Mouse (Mus musculus) CH12.LX (cell line): ENCODE measurements around the gene Rassf5. TPM values are rescaled to one million over a fixed set of nuclear protein-coding genes. Genes with fewer than 3 reads are reported as not detected.

Experiments
- DNase-seq: peaks from one replicate; pipeline ENCODE4 v3.0.0-alpha.2; 2013; ENCODE audit errors: extremely low read depth
- H3K27ac ChIP-seq: 2 replicates; pipeline ENCODE4 v1.5.1; 2012; ENCODE audit warnings: low read depth, mild to moderate bottlenecking, control low read depth, moderate library complexity; ENCODE audit not compliant: insufficient read depth
- H3K27me3 ChIP-seq: replicated peaks from 2 replicates; pipeline ENCODE3; 2012; ENCODE audit warnings: inconsistent platforms
- H3K36me3 ChIP-seq, 2 experiments: replicated peaks in 1 of 2; 2 replicates each; pipeline versions ENCODE3 to v1.6.1; 2012; ENCODE audit warnings: inconsistent platforms in 1 of 2, low read length in 1 of 2, mild to moderate bottlenecking in 1 of 2, mixed read lengths in 1 of 2, moderate library complexity in 1 of 2; ENCODE audit not compliant: control insufficient read depth in 1 of 2, insufficient read depth in 1 of 2
- H3K4me1 ChIP-seq, 2 experiments: 2 replicates each; pipeline ENCODE4 v1.6.1; 2012; ENCODE audit warnings: inconsistent platforms in 1 of 2, moderate library complexity in 1 of 2; ENCODE audit not compliant: insufficient read depth in 2 of 2, control insufficient read depth in 1 of 2
- H3K4me2 ChIP-seq: 2 replicates; pipeline ENCODE4 v1.6.1; 2012; ENCODE audit warnings: low read depth, mild to moderate bottlenecking, control low read depth; ENCODE audit not compliant: poor library complexity, insufficient read depth, severe bottlenecking
- H3K4me3 ChIP-seq, 3 experiments: fragments of 150-350 bp in 1 of 3; sonication (generic) in 1 of 3; replicated peaks in 1 of 3; 2 replicates each; pipeline versions ENCODE3 to v1.5.1; 2011 to 2012; ENCODE audit warnings: low read depth in 2 of 3, low read length in 2 of 3, mild to moderate bottlenecking in 2 of 3, moderate library complexity in 2 of 3, control low read depth in 1 of 3, improper control_type of control experiment in 1 of 3, inconsistent platforms in 1 of 3, mixed read lengths in 1 of 3; ENCODE audit not compliant: poor library complexity in 1 of 3
- H3K79me2 ChIP-seq: replicated peaks from 2 replicates; pipeline ENCODE4 v1.6.1; 2012; ENCODE audit warnings: mild to moderate bottlenecking, moderate library complexity; ENCODE audit not compliant: control insufficient read depth, poor library complexity, insufficient read depth, severe bottlenecking; ENCODE audit errors: extremely low read depth
- H3K9ac ChIP-seq: 2 replicates; pipeline ENCODE4 v1.6.1; 2012; ENCODE audit warnings: low read depth, mild to moderate bottlenecking, control low read depth, moderate library complexity; ENCODE audit not compliant: insufficient read depth
- H3K9me3 ChIP-seq: replicated peaks from 2 replicates; pipeline ENCODE3; 2012; ENCODE audit warnings: low read length, inconsistent platforms, mixed read lengths
- BHLHE40 ChIP-seq: IDR thresholded peaks from 2 replicates; pipeline ENCODE4 v1.6.1; 2011; ENCODE audit warnings: mild to moderate bottlenecking, low read depth, low read length, improper control_type of control experiment
- CHD1 ChIP-seq: IDR thresholded peaks from 2 replicates; pipeline ENCODE4 v1.6.1; 2012; ENCODE audit warnings: low read depth, low read length, improper control_type of control experiment, inconsistent platforms
- ELF1 ChIP-seq: IDR thresholded peaks from 2 replicates; pipeline ENCODE4 v1.6.1; 2014; ENCODE audit warnings: low read depth, mild to moderate bottlenecking, inconsistent platforms, low read length, improper control_type of control experiment
- EP300 ChIP-seq: IDR thresholded peaks from 2 replicates; pipeline ENCODE4 v1.6.1; 2011; ENCODE audit warnings: low read length, improper control_type of control experiment
- ETS1 ChIP-seq: conservative IDR thresholded peaks from 2 replicates; pipeline ENCODE4 v1.6.1; 2012; ENCODE audit warnings: low read depth, mild to moderate bottlenecking, inconsistent platforms, low read length, improper control_type of control experiment, moderate library complexity
- GABPA ChIP-seq: IDR thresholded peaks from 2 replicates; pipeline ENCODE4 v1.6.1; 2012; ENCODE audit warnings: low read depth, low read length, improper control_type of control experiment, inconsistent platforms; ENCODE audit not compliant: insufficient replicate concordance
- MAX ChIP-seq: IDR thresholded peaks from 2 replicates; pipeline ENCODE4 v1.6.1; 2011; ENCODE audit warnings: low read length, improper control_type of control experiment
- MAZ ChIP-seq: IDR thresholded peaks from 2 replicates; pipeline ENCODE4 v1.6.1; 2012; ENCODE audit warnings: low read depth, mild to moderate bottlenecking, inconsistent platforms, low read length, improper control_type of control experiment, moderate library complexity
- MXI1 ChIP-seq: IDR thresholded peaks from 2 replicates; pipeline ENCODE4 v1.6.1; 2011; ENCODE audit warnings: mild to moderate bottlenecking, low read depth, low read length, improper control_type of control experiment
- PAX5 ChIP-seq: IDR thresholded peaks from 2 replicates; pipeline ENCODE4 v1.6.1; 2012; ENCODE audit warnings: low read length, inconsistent platforms, mixed read lengths
- RCOR1 ChIP-seq: conservative IDR thresholded peaks from 2 replicates; pipeline ENCODE4 v1.6.1; 2012; ENCODE audit warnings: low read depth, mild to moderate bottlenecking, inconsistent platforms, low read length, improper control_type of control experiment
- SIN3A ChIP-seq: IDR thresholded peaks from 2 replicates; pipeline ENCODE4 v1.6.1; 2012; ENCODE audit warnings: low read length, improper control_type of control experiment, inconsistent platforms
- SMC3 ChIP-seq: IDR thresholded peaks from 2 replicates; pipeline ENCODE4 v1.6.1; 2011; ENCODE audit warnings: low read depth, low read length, improper control_type of control experiment
- USF1 ChIP-seq: IDR thresholded peaks from 2 replicates; pipeline ENCODE4 v1.6.1; 2014; ENCODE audit warnings: low read depth, mild to moderate bottlenecking, inconsistent platforms, low read length, improper control_type of control experiment
- USF2 ChIP-seq: conservative IDR thresholded peaks from 2 replicates; pipeline ENCODE4 v1.6.1; 2011; ENCODE audit warnings: low read depth, low read length, improper control_type of control experiment
- ZKSCAN1 ChIP-seq: IDR thresholded peaks from 2 replicates; pipeline ENCODE4 v1.6.1; 2012; ENCODE audit warnings: low read depth, inconsistent platforms, low read length, improper control_type of control experiment, borderline replicate concordance
- ZNF384 ChIP-seq: IDR thresholded peaks from 2 replicates; pipeline ENCODE4 v1.6.1; 2012; ENCODE audit warnings: low read depth, low read length, improper control_type of control experiment, inconsistent platforms
- dilution Hi-C: fragments of 300-500 bp; cut with MboI; formaldehyde crosslinking; loops from 2 replicates; pipeline ENCODE4 v1.14.3; 2020; ENCODE audit warnings: low sequenced_read_pairs; ENCODE audit not compliant: extremely low pct_unique_long_range_greater_than_20kb, extremely low pct_ligation_motif_present
- in situ Hi-C: fragments of 300-500 bp; cut with MboI; formaldehyde crosslinking; loops from 3 replicates; pipeline ENCODE4 v1.14.3; 2019; ENCODE audit warnings: low sequenced_read_pairs, low pct_ligation_motif_present, low pct_unique_long_range_greater_than_20kb, mixed read lengths
- polyA plus RNA-seq: library from polyadenylated mRNA; unstranded; fragments of >175 nt; gene quantifications from 2 replicates; pipeline ENCODE4 v1.2.1, GENCODE M21; 2012; ENCODE audit warnings: low read depth; ENCODE audit not compliant: insufficient read length
- total RNA-seq, 2 experiments: library from RNA; depleted of rRNA; stranded (reverse); fragments of 300-350 nt in 1 of 2; fragments of >200 nt in 1 of 2; gene quantifications; 2 replicates each; pipeline ENCODE4 v1.2.3; 2012 to 2014

The Rassf5 gene
- total and polyA plus RNA-seq, 3 experiments = 11.5 to 32.1 (median 16.3) TPM

- TF ChIP-seq USF1 (no peak), SMC3 (peak; percentile 13; the same call in 1 of the 2 replicates), MAX (no peak; the same call in 1 of the 2 replicates), ZNF384 (no peak), ZKSCAN1 (no peak), RCOR1 (no peak; the same call in 1 of the 2 replicates)
These were observed 106.7 kb downstream of the Rassf5 start, which contains the start of gene Dyrk3 (continued) for GRCm38 (mm10) chr1:131138191-131139016.

DNA sequence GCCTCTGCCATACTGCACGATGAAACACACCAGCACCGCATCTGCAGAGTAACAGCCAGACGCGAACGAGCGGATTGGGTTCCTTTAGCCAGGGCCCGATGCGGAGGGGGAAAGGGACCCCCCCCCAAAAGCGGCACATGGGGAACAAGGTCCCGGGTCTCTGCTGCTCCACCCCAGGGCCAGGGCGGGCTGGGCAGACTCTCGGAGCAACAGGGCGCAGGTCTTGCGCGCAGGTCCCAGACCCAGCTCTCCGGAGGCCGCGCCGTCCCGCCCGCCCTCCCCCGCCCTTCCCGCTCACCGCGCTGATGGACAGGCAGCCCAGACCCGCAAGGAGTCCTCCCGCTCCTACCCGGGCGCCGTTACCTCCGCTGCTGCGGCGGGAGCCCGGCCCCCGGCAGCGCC, 107.3 kb downstream of the Rassf5 start:
- no peaks in the 10 kb centered on the region for H3K9me3 ChIP-seq
- in situ Hi-C loops (no loop called here), dilution Hi-C loops (no loop called here)
- no peak for TF ChIP-seq ETS1
- no peak for TF ChIP-seq BHLHE40
- no peak for TF ChIP-seq ELF1
- TF ChIP-seq GABPA = no peak
- TF ChIP-seq SIN3A = no peak
- TF ChIP-seq PAX5 = no peak
- TF ChIP-seq MAZ = no peak
- TF ChIP-seq EP300 = no peak
- peak overlapping the region; percentile 30; the same call in 1 of the 2 replicates for H3K27ac ChIP-seq
- H3K79me2 ChIP-seq = peaks cover 23% of the 10 kb centered on the region
- no peak for DNase-seq
- H3K4me3 ChIP-seq = peak overlapping the region; percentile 65 to 96 (median 81)
- peak overlapping the region; percentile 99 for H3K9ac ChIP-seq
- peaks cover 4 to 19% of the 10 kb centered on the region in 2 experiments for H3K36me3 ChIP-seq
- H3K27me3 ChIP-seq = no peaks in the 10 kb centered on the region
- H3K4me1 ChIP-seq = peaks cover 11 to 70% of the 10 kb centered on the region in 2 experiments
- H3K4me2 ChIP-seq = peak overlapping the region; percentile 94

GRCm38 (mm10) chr1:131137111-131137510, 107.9 kb downstream of the Rassf5 start:
- DNase-seq = no peak
- in situ Hi-C loops = no loop called here
- H3K36me3 ChIP-seq = peaks cover 9 to 25% of the 10 kb centered on the region in 2 experiments
- no peaks in the 10 kb centered on the region for H3K27me3 ChIP-seq
- peaks cover 10 to 64% of the 10 kb centered on the region in 2 experiments for H3K4me1 ChIP-seq
- TF ChIP-seq MAZ = no peak
- TF ChIP-seq CHD1 = peak; percentile 74; the same call in 1 of the 2 replicates
- 0 out of 2 replicates have a peak, but pooled peaks have one; percentile 23 for TF ChIP-seq MAX
- peak; percentile 6; the same call in 1 of the 2 replicates for TF ChIP-seq MXI1
- TF ChIP-seq USF2 = no peak
- no peak for TF ChIP-seq ETS1
- no peaks in the 10 kb centered on the region for H3K9me3 ChIP-seq
- peak overlapping the region; percentile 94 for H3K4me2 ChIP-seq
- peak overlapping the region; percentile 10; the same call in 1 of the 2 replicates for H3K27ac ChIP-seq
- H3K79me2 ChIP-seq = peaks cover 23% of the 10 kb centered on the region
- H3K4me3 ChIP-seq = peak overlapping the region; percentile 58 to 81 (median 65)
- dilution Hi-C loops = no loop called here
- peak overlapping the region; percentile 99 for H3K9ac ChIP-seq
